Mouse (Mus musculus) kidney, adult 8-10 months (tissue): ENCODE measurements at regions not wholly inside any gene's neighbourhood (a gene's known extent, or its start where the extent isn't known, plus 50 kb on each side); places are given as distances from the start of the nearest gene placed in this dataset.
A peak's percentile ranks its signal among the peaks of the same experiment; 100 is the strongest.
"Not testable (repeated sequence)": the region's sequence is repeated elsewhere in the genome, so short reads cannot be mapped to it uniquely, and the experiment has no call there.

ENCODE experiments used
- DNase-seq, 2 experiments: peaks; one replicate each; pipeline ENCODE4 v3.0.0; 2022

GRCm38 (mm10) chr9:4234796-4235195 is 74.5 kb downstream of the Aasdhppt start:
- DNase-seq = no peak

- not testable (repeated sequence) for DNase-seq
Measured at GRCm38 (mm10) chr9:4214571-4214970, 94.7 kb downstream of the Aasdhppt start.

- DNase-seq = no peak
Measured at GRCm38 (mm10) chr9:4209987-4210476, 99.2 kb downstream of the Aasdhppt start.

GRCm38 (mm10) chr9:4192737-4193136 is 116.5 kb downstream of the Aasdhppt start:
- not testable (repeated sequence) for DNase-seq

- DNase-seq = not testable (repeated sequence)
Measured at GRCm38 (mm10) chr9:4156011-4156410, 153.3 kb downstream of the Aasdhppt start.

GRCm38 (mm10) chr9:4138829-4139228 is 170.4 kb downstream of the Aasdhppt start:
- not testable (repeated sequence) for DNase-seq

GRCm38 (mm10) chr9:4092518-4092917 is 216.8 kb downstream of the Aasdhppt start:
- DNase-seq = no peak

- not testable (repeated sequence) for DNase-seq
Measured at GRCm38 (mm10) chr9:4082668-4083067, 226.6 kb downstream of the Aasdhppt start.

GRCm38 (mm10) chr9:4061037-4061436 is 248.2 kb downstream of the Aasdhppt start:
- DNase-seq = no peak

- DNase-seq = no peak
Measured at GRCm38 (mm10) chr9:4048749-4049148, 260.5 kb downstream of the Aasdhppt start.

GRCm38 (mm10) chr9:4047654-4048053 is 261.6 kb downstream of the Aasdhppt start:
- not testable (repeated sequence) for DNase-seq

- DNase-seq = peak in 1 of 2 experiments; percentile 3
Measured at GRCm38 (mm10) chr9:4040871-4041665, 268.2 kb downstream of the Aasdhppt start.

GRCm38 (mm10) chr9:4027181-4027580 is 282.1 kb downstream of the Aasdhppt start:
- not testable (repeated sequence) for DNase-seq

- DNase-seq = no peak
Measured at GRCm38 (mm10) chr9:4020093-4020492, 289.2 kb downstream of the Aasdhppt start.

- DNase-seq = no peak
Measured at GRCm38 (mm10) chr9:3996686-3997085, 312.6 kb downstream of the Aasdhppt start.

- DNase-seq = not testable (repeated sequence)
Measured at GRCm38 (mm10) chr9:3988383-3988782, 320.9 kb downstream of the Aasdhppt start.

- not testable (repeated sequence) for DNase-seq
Measured at GRCm38 (mm10) chr9:3987971-3988370, 321.3 kb downstream of the Aasdhppt start.
